Mouse (Mus musculus) MN1 (cell line): ENCODE measurements around the gene Olfr469.
"Not testable (repeated sequence)": the region's sequence is repeated elsewhere in the genome, so short reads cannot be mapped to it uniquely, and the experiment has no call there.

Experiments used
- DNase-seq: peaks from one replicate; pipeline ENCODE4 v3.0.0-alpha.2; 2016; ENCODE audit warnings: low spot score

Gene Olfr469

DNA sequence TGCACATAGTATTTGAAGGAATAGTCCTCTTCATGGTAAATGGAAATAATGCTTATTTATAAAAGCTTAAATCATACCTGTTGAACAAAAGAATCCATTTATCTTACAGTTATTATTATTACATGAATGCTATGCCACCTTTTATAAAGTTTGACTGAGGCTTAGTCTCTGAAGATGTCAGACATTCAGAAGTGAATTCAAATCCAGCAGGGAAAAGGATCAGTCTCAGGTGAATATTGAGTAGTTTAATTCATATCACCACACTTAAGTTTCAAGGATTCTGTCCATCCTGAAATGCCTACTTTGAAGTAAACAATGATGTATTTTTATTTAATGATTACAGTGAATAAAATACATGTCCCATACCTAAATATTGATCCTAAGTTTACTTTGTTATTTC, at the start of gene Olfr469:
Gene Olfr469 (minus strand): TSS at position 101 of the 400 bp plus-strand sequence.
- DNase-seq, result not testable (repeated sequence)

DNA sequence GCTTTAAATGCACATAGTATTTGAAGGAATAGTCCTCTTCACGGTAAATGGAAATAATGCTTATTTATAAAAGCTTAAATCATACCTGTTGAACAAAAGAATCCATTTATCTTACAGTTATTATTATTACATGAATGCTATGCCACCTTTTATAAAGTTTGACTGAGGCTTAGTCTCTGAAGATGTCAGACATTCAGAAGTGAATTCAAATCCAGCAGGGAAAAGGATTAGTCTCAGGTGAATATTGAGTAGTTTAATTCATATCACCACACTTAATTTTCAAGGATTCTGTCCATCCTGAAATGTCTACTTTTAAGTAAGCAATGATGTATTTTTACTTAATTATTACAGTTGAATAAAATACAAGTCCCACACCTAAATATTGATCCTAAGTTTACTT, 22.0 kb upstream of the Olfr469 start, which contains the start of gene Olfr470:
Gene Olfr470 (minus strand): TSS at position 101 of the 400 bp plus-strand sequence.
- not testable (repeated sequence) for DNase-seq

DNA sequence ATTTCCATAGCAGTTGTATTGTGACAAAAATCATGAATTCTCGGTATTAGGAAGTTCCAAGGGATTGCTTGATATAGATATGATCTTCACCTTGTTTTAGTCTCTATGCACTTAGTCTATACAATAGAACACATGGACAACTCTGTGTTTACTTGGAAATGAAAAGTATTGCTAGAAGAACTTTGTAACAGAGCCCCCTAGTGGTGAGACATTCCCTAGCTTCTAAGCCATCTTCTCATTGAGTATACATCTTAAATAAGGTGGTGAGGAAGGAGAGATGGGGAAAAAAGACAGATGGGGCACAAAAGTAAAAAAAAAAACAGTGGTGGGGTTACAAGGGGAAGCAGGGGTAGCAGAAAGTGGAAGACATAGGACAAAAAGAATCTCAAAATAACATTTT, 16.4 kb upstream of the Olfr469 start:
- peak; percentile 12 for DNase-seq

DNA sequence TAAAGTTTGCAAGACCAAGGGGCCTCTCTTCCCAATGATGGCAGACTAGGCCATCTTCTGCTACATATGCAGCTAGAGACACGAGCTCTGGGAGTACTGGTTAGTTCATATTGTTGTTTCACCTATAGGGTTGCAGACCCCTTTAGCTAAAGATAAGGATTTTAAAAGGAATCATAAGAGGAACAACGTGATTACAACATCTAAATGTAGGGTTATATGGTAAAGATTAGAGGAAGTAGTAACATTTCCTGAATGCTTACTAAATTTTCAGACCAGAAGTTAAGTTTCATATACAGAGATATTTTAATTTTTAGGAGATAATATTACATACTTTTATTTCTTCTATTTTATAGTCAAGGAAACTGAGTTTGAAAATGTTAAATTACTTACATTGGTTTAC, 1.5 kb downstream of the Olfr469 start:
- not testable (repeated sequence) for DNase-seq

DNA sequence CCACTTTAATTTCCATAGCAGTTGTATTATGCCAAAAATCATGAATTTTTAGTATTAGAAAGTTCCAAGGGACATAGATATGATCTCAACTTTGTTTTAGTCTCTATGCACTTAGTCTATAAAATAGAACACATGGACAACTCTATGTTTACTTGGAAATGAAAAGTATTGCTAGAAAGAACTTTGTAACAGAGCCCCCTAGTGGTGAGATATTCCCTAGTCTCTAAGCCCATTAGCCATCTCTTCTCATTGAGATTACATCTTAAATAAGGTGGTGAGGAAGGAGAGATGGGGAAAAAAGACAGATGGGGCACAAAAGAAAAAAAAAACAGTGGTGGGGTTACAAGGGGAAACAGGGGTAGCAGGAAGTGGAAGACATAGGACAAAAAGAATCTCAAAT, 5.9 kb downstream of the Olfr469 start:
- no peak for DNase-seq

DNA sequence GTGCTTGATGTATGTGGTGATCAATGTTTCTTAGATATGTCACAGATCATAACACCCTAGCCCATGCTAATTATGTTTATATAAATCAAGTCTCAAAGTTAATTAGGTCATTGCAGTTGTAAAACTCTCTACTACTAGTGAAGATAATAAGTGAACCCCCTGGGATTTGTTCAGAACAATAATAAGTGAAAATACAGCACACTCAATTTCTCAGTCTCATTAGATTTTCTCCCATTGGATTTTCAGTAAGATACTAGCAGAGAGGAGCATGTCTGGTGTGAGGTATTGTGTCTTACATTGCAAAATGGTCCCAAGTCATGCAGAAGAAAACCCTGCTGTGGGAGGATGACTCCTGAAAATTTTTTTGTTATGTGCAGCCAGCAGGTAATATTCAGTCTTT, 13.4 kb downstream of the Olfr469 start, which contains the start of gene Olfr467:
Gene Olfr467 (plus strand): TSS at position 301 of the 400 bp plus-strand sequence.
- DNase-seq, result no peak

DNA sequence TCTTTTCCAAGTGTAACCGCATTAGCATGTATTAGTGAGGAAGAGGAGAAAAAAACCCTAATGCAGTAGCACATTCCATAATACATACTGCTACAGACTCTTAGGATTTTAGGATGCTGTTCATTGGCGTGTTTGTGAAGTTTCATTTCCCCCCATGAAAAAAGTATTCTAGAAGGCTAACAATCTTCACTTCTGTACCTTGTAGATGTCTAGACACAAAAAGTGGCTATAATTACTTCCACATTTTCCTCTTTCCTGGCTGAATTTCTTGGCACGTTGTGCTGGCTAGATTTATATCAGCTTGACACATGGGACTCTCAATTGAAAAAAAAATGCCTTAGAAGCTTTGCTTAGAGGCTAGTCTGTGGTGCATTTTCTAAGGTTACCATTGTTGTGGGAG, 23.2 kb downstream of the Olfr469 start:
- no peak for DNase-seq

DNA sequence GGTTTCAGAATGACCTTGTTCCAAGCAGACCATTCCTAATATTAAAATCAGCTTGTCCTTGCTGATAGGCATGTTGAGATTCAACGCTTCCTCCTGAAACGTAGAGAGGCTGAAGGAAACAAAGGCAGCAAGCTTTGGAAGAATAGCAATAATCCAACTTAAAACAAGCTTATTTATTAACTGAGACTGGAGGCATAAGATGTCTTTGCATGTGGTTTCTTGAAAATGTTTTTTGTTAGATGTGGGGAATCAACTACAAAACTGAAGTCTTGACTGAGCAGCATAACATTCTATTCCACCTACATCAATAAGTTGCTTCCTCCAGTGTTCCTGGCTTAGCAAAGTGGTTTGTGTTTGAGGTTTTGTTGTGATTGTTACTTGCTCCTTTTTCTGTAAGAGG, 24.2 kb downstream of the Olfr469 start, which contains the start of gene Ovch2:
Gene Ovch2 (minus strand): TSS at position 101 of the 400 bp plus-strand sequence.
- no peak for DNase-seq

DNA sequence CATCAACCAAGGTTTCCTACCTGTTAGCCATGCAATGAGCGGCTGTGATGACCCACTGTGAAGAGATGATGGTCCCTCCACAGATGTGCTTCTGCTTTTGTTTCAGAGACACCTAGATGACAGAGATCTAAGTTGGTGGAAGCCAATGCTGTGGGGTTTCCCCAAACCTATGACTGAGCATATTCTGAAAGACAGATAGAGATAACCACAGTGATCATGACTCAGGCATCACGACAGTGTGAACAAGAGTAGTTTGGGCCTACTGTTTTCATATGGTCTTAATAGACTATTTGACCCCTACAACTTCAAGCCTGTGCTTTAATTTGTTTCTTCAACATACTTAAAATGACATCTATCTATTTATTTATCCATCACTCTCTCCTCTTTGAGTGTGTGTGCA, 28.8 kb downstream of the Olfr469 start:
- no peak for DNase-seq

DNA sequence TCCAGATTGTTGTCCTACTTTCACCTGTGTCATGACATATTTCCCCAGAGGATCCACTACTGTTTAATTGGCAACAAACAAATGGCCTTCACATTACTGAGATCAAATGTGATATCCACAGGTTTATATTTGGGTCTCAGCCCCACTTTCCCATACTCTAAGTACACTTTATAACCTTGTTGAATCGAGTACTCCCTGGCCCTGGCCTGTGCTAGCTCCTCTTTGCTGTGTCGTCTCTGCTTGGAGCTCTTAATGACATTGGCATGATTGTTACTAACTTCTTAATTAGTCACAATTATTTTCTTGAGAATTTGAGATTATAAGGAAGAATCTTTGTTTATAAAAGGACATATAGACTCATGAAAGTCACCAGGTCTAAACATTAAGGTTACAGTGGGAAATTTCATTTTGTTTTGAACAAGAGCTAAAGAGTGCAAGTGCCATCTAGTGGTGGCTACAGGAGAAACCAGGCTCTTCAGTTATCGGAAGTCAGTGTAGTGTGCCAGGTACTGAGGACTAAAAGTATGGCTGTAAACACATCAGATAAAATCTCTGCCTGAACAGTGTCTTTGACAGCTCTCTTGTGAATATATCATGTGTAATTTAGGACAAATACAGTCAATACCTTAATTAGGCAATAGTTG, 37.2 kb downstream of the Olfr469 start:
- DNase-seq, result peak; percentile 50

DNA sequence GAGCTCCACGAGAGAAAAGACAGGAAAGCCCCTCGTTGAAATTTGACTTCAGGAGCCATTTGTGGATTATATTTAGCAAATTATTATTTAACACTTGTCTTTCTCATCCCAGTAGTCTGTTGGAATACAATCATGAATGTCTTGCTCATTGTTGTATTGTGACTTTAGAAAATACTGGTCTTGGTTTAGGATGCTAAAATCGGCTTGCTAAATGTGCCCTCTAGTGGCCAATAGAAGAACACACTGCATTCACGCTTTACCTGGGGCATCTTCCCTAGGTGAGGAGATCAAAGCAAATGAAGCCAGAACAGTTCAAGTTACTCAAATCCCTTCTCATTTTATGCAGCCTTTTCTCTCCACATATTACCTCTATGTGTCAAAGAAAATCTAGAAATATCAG, 45.7 kb downstream of the Olfr469 start:
- DNase-seq, result peak; percentile 22

DNA sequence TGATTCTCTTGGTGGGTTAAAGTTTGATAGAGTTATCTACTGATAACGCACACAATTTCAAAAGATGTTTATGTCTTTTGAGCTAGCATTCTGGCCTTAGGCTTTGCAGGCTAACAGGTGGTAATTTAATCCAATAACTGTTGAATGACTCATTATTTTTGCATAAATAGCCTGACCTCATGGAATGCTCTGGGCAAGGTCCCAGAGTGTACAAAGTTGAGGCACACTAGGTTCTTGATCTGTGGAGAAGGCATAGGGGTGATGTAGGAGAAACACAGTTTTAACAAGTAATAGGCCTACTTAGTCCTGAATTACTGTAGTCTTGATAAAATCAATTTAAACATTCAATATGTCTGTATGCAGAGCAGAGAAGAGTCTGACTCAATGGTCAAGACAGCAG, 47.1 kb downstream of the Olfr469 start:
- no peak for DNase-seq

DNA sequence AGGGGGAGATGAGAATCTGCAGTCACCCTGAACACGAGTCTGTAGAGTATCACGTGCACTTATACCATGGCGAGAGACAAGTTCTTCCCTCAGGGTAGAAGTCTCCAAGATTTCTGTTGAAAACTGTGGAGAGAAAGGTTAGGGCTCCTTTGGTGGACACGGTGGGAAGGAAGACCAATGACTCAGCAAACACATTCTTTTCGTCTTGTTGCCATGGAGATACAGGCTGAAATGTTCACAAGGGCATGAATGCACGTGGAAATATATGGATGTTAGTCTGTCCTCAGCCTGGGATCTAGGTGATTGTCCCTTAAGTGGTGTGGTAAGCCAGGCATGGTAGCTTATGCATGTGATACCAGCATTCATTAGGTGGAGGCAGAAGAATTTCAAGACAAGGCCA, 54.5 kb downstream of the Olfr469 start:
- no peak for DNase-seq
